Mouse (Mus musculus) C2C12 (cell line): Measurements from ENCODE around the gene Map2k1. TPM values are rescaled to one million over a fixed set of nuclear protein-coding genes. Genes with fewer than 3 reads are reported as not detected.

Experiments used
- H3K27me3 ChIP-seq: one replicate; pipeline ENCODE4 v1.6.1; 2011; ENCODE audit not compliant: control insufficient read depth, insufficient read depth, insufficient read length
- H3K36me3 ChIP-seq: one replicate; pipeline ENCODE4 v1.6.1; 2011; ENCODE audit not compliant: control insufficient read depth, insufficient read depth
- H3K4me3 ChIP-seq: one replicate; pipeline ENCODE4 v1.5.1; 2011; ENCODE audit warnings: mild to moderate bottlenecking, control low read depth; ENCODE audit not compliant: poor library complexity, insufficient read depth, severe bottlenecking
- H3K79me2 ChIP-seq: one replicate; pipeline ENCODE4 v1.6.1; 2011; ENCODE audit not compliant: control insufficient read depth, insufficient read depth
- H3K79me3 ChIP-seq: one replicate; pipeline ENCODE4 v1.6.1; 2011; ENCODE audit warnings: low read depth, control low read depth
- H3ac ChIP-seq: one replicate; pipeline ENCODE3; 2011; ENCODE audit warnings: low read depth; ENCODE audit not compliant: control insufficient read depth, insufficient read length
- CEBPB ChIP-seq: IDR thresholded peaks from one replicate; pipeline ENCODE4 v1.6.1; 2011; ENCODE audit warnings: low read depth, mild to moderate bottlenecking, control low read depth, moderate library complexity
- CTCF ChIP-seq: IDR thresholded peaks from one replicate; pipeline ENCODE4 v1.5.1; 2011; ENCODE audit not compliant: control insufficient read depth, insufficient read depth, insufficient read length
- FOSL1 ChIP-seq: IDR thresholded peaks from one replicate; pipeline ENCODE4 v1.8.0; 2011; ENCODE audit warnings: mild to moderate bottlenecking, low read length; ENCODE audit not compliant: poor library complexity, insufficient read depth, severe bottlenecking
- MAX ChIP-seq: IDR thresholded peaks from one replicate; pipeline ENCODE4 v1.6.1; 2011; ENCODE audit warnings: mild to moderate bottlenecking, control low read depth
- MYOD1 ChIP-seq: IDR thresholded peaks from one replicate; pipeline ENCODE4 v1.6.1; 2011; ENCODE audit warnings: low read depth; ENCODE audit not compliant: control insufficient read depth, insufficient read length
- MYOG ChIP-seq: IDR thresholded peaks from one replicate; pipeline ENCODE4 v1.6.1; 2011; ENCODE audit not compliant: control insufficient read depth, insufficient read length; ENCODE audit errors: extremely low read depth
- USF1 ChIP-seq: IDR thresholded peaks from one replicate; pipeline ENCODE4 v1.6.1; 2011; ENCODE audit warnings: low read depth, mild to moderate bottlenecking, control low read depth, moderate library complexity
- polyA plus RNA-seq: library from polyadenylated mRNA; unstranded; fragments of >200 nt; fragmentation: generic; extraction: Trizol; gene quantifications from one replicate; pipeline ENCODE4 v1.2.1, GENCODE M21; 2012; ENCODE audit warnings: missing spikeins

Gene Map2k1
- polyA plus RNA-seq, 1 experiment = 40.8 TPM

DNA sequence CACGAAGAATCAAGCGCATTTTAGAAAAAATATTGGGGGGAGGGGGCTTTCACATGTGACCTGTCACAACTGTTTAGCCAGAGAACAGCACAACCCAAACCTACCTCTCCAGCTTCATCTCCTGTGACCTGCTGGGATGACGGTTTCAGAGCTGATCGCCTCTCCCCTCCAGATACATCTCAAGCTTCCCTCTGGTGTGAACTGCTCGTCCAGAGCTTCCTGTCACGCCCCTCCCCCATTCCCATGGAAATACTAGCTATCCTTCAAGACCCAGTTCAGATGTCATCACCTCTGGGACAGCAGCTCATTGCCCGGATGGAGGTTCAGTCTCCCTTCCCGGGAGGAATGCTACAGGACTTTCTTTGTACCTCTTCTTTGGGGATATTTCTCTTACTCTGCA lies 12.8 kb downstream of the Map2k1 start:
- Histone ChIP-seq H3K79me2 (peaks cover 70% of the 10 kb centered on the region), H3K36me3 (peaks cover 3% of the 10 kb centered on the region), H3K4me3 (no peak overlapping the region), H3K27me3 (no peaks in the 10 kb centered on the region), H3K79me3 (peaks cover 25% of the 10 kb centered on the region), H3ac (no peak overlapping the region)
- TF ChIP-seq USF1 = no peak
- no peak for TF ChIP-seq FOSL1
- TF ChIP-seq MAX = no peak
- TF ChIP-seq MYOD1 = no peak
- TF ChIP-seq MYOG = no peak
- TF ChIP-seq CEBPB = no peak
- no peak for TF ChIP-seq CTCF

DNA sequence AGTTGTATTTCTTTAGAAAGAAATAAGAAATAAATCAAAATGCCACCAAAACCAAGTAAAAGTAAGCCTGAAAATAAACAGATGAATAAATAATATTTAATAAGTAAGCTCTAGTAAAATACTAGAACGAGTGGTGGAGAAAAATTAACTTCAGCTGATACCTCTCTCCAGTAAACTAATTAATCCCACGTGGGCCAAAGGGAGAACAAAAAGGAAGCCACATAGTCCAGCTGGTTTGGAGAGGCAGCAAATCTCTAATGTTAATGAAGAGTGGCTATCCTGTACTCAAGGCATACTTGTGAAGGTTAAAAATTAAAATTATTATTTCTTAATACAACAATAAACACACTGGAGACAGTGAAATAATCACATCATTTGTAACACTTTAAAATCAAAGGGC lies 13.3 kb downstream of the Map2k1 start:
- Histone ChIP-seq H3K79me3 (peaks cover 26% of the 10 kb centered on the region), H3K36me3 (peaks cover 3% of the 10 kb centered on the region), H3K4me3 (no peak overlapping the region), H3K79me2 (peaks cover 64% of the 10 kb centered on the region), H3ac (no peak overlapping the region), H3K27me3 (no peaks in the 10 kb centered on the region)
- TF ChIP-seq MAX (no peak), USF1 (no peak), CEBPB (no peak), MYOD1 (no peak), CTCF (no peak), MYOG (no peak), FOSL1 (no peak)

DNA sequence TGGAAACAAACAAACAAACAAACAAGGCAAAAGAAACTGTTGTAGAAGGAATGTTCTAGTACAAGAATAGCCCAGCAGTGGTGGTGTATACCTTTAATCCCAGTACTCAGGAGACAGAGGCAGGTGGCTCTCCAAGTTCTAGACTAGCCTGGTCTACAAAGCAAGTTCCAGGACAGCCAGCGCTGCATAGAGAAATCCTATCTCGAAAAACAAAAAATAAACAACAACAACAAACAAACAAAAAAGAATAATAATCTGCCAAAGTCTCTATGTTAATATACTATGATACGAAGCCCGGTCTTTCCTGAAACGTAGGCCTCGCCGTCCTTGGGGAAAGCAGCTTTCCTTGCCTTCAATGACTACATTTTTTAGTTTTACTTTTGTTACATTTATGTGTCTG lies 17.4 kb downstream of the Map2k1 start:
- peaks cover 20% of the 10 kb centered on the region for H3K79me3 ChIP-seq
- H3K79me2 ChIP-seq = peaks cover 52% of the 10 kb centered on the region
- no peaks in the 10 kb centered on the region for H3K36me3 ChIP-seq
- no peaks in the 10 kb centered on the region for H3K27me3 ChIP-seq
- no peak overlapping the region for H3K4me3 ChIP-seq
- no peak overlapping the region for H3ac ChIP-seq
- no peak for TF ChIP-seq CEBPB
- TF ChIP-seq FOSL1 = no peak
- TF ChIP-seq MYOD1 = no peak
- no peak for TF ChIP-seq MYOG
- TF ChIP-seq CTCF = no peak
- no peak for TF ChIP-seq MAX
- TF ChIP-seq USF1 = no peak

DNA sequence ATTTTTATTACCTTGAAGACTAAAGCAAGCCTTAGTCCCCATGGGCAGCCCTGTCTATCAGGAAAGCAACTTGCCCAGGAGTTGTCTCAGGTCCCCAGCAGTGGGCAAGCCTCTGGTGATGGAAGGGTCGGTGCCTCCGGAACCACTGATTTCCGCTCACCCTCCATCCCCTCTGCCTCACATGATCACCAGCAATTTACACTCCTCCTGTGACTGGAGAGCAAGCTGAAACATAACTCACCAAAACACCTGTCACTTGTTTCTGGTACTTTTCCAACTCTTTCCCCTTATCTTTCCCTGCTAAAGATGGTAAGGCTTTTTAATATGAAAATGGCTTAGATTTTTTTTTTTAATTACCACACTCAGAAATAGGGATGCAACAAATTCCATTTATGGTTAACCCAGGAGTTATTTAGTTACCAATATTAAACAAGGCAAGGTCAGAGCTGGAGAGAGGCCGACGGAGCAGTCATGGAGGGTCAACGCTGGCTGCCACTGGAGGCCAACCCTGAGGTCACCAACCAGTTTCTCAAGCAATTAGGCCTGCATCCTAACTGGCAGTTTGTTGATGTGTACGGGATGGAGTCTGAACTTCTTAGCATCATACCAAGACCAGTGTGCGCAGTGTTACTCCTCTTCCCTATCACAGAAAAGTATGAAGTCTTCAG lies 18.5 kb downstream of the Map2k1 start, which contains the start of gene Uchl4:
Gene Uchl4 (plus strand): TSS at position 434 of the 668 bp plus-strand sequence.
- no peak within 1 kb of the TSS for H3ac ChIP-seq
- H3K79me3 ChIP-seq = peaks cover 12% of the 10 kb centered on the region
- H3K4me3 ChIP-seq = no peak within 1 kb of the TSS
- H3K27me3 ChIP-seq = no peaks in the 10 kb centered on the region
- no peak for TF ChIP-seq CTCF
- no peak for TF ChIP-seq CEBPB
- no peak for TF ChIP-seq FOSL1
- TF ChIP-seq MYOG = no peak
- TF ChIP-seq USF1 = no peak
- no peak for TF ChIP-seq MAX
- TF ChIP-seq MYOD1 = no peak
- peaks cover 52% of the 10 kb centered on the region for H3K79me2 ChIP-seq
- no peaks in the 10 kb centered on the region for H3K36me3 ChIP-seq

GRCm38 (mm10) chr9:64233656-64234055 lies 19.8 kb downstream of the Map2k1 start:
- peaks cover 52% of the 10 kb centered on the region for H3K79me2 ChIP-seq
- no peak for TF ChIP-seq MAX
- TF ChIP-seq MYOG = no peak
- no peak for TF ChIP-seq CTCF
- no peak for TF ChIP-seq USF1
- no peak for TF ChIP-seq FOSL1
- TF ChIP-seq MYOD1 = no peak
- TF ChIP-seq CEBPB = no peak
- no peak overlapping the region for H3K4me3 ChIP-seq
- no peaks in the 10 kb centered on the region for H3K36me3 ChIP-seq
- H3K27me3 ChIP-seq = no peaks in the 10 kb centered on the region
- no peak overlapping the region for H3ac ChIP-seq
- peaks cover 12% of the 10 kb centered on the region for H3K79me3 ChIP-seq
